Mouse (Mus musculus) midbrain, embryonic 14.5 days (tissue): ENCODE measurements around the gene Rps6kc1. TPM values are rescaled to one million over a fixed set of nuclear protein-coding genes. Genes with fewer than 3 reads are reported as not detected.

Experiments
- ATAC-seq: fragments of 200-750 bp; cut with Nextera tagmentation; 2 replicates; pipeline ENCODE4 v1.8.0; 2017; ENCODE audit warnings: moderate number of reproducible peaks, moderate library complexity; ENCODE audit not compliant: low FRiP score, low TSS enrichment
- DNase-seq: peaks from one replicate; pipeline ENCODE4 v3.0.0-alpha.2; 2015
- H3K27ac ChIP-seq: fragments of 300-500 bp; sonication (generic); replicated peaks from 2 replicates; pipeline ENCODE4 v1.5.1; 2014; ENCODE audit warnings: mild to moderate bottlenecking, low read depth, low read length, moderate library complexity
- H3K27me3 ChIP-seq: fragments of 300-500 bp; sonication (generic); 2 replicates; pipeline ENCODE4 v1.6.1; 2014; ENCODE audit warnings: low read length, control low read depth, mixed read lengths; ENCODE audit not compliant: control insufficient read depth, insufficient read depth
- H3K36me3 ChIP-seq: fragments of 300-500 bp; sonication (generic); 2 replicates; pipeline ENCODE4 v1.6.1; 2014; ENCODE audit warnings: low read length, control low read depth; ENCODE audit not compliant: control insufficient read depth, insufficient read depth
- H3K4me1 ChIP-seq: fragments of 300-500 bp; sonication (generic); 2 replicates; pipeline ENCODE4 v1.6.1; 2014; ENCODE audit warnings: mild to moderate bottlenecking, antibody characterized with exemption, low read length, control low read depth; ENCODE audit not compliant: control insufficient read depth, insufficient read depth
- H3K4me2 ChIP-seq: fragments of 300-500 bp; sonication (generic); 2 replicates; pipeline ENCODE4 v1.6.1; 2014; ENCODE audit warnings: mild to moderate bottlenecking, low read length, moderate library complexity
- H3K4me3 ChIP-seq: fragments of 300-500 bp; sonication (generic); replicated peaks from 2 replicates; pipeline ENCODE4 v1.5.1; 2014; ENCODE audit warnings: low read depth, low read length
- H3K9ac ChIP-seq: fragments of 300-500 bp; sonication (generic); replicated peaks from 2 replicates; pipeline ENCODE4 v1.6.1; 2014; ENCODE audit warnings: mild to moderate bottlenecking, low read length, moderate library complexity
- H3K9me3 ChIP-seq: fragments of 300-500 bp; sonication (generic); 2 replicates; pipeline ENCODE4 v1.6.1; 2016; ENCODE audit warnings: low read length, control low read depth, mixed read lengths; ENCODE audit not compliant: control insufficient read depth
- WGBS: fragments of 180-500 bp; shearing (Covaris S2); extraction: QIAGEN DNeasy Blood & Tissue Kit; methylation state at CpG from one replicate; pipeline ENCODE4 v1.1.7; 2014; 5-methylcytosine and 5-hydroxymethylcytosine counted together
- polyA plus RNA-seq: library from polyadenylated mRNA; unstranded; fragments of >200 nt; fragmentation: Nextera tagmentation; extraction: Ambion mirVana; gene quantifications from 2 replicates; pipeline ENCODE4 v1.2.1, GENCODE M21; 2014

The Rps6kc1 gene
- polyA plus RNA-seq, 1 experiment from 2014 or later: 31.0 TPM

DNA sequence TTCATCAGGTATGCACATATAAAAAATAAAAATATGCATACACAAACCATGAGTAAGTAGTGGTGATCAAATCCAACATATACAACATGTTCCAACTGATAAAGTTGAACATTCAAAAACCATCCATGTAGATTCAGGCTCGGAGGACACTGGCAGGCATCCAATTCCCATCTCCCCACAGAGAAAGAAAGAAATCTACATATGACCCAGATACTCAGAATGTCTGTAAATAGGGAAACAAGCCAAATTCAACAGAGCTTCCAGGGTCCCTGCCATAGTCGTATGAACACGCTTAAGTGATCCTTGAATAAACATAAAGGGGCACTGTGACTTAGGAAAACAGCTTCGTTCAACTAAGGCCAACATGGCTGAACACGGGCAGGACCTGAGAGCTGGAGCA is 49.9 kb downstream of the Rps6kc1 start:
- Histone ChIP-seq H3K9me3 (no peaks in the 10 kb centered on the region), H3K36me3 (no peaks in the 10 kb centered on the region), H3K4me1 (no peaks in the 10 kb centered on the region), H3K4me2 (no peak overlapping the region), H3K9ac (no peak overlapping the region), H3K27ac (no peak overlapping the region; the same call in 1 of the 2 replicates), H3K4me3 (no peak overlapping the region), H3K27me3 (no peaks in the 10 kb centered on the region)
- peak; percentile 72 for DNase-seq
- no peak for ATAC-seq
- WGBS: 62% methylated on average over 5 of the region's 5 CpGs

DNA sequence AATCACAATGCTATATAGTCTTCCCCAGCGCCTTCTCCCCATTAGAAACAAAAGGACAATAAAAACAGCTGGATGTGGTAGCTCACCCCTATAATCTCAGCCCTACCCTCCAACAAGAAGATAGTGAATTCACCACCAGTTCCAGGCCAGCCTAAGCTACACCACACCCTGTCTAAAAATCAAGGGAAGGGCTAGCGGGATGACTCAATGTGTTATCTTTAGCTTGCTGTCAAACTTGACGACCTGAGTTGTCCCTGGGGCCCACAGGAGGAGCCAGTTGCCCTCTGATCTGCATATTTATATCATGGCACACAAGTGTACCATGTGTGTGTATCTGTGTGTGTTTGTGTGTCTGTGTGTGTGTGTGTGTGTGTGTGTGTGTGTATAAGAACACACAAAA is 57.1 kb downstream of the Rps6kc1 start:
- ATAC-seq (no peak), DNase-seq (no peak)
- Histone ChIP-seq H3K4me2 (no peak overlapping the region), H3K27ac (no peak overlapping the region), H3K9me3 (no peaks in the 10 kb centered on the region), H3K4me3 (no peak overlapping the region), H3K4me1 (no peaks in the 10 kb centered on the region), H3K27me3 (no peaks in the 10 kb centered on the region), H3K9ac (no peak overlapping the region), H3K36me3 (peaks cover 4% of the 10 kb centered on the region; the same call in 1 of the 2 replicates)
- WGBS: 57% methylated on average over 3 of the region's 3 CpGs

DNA sequence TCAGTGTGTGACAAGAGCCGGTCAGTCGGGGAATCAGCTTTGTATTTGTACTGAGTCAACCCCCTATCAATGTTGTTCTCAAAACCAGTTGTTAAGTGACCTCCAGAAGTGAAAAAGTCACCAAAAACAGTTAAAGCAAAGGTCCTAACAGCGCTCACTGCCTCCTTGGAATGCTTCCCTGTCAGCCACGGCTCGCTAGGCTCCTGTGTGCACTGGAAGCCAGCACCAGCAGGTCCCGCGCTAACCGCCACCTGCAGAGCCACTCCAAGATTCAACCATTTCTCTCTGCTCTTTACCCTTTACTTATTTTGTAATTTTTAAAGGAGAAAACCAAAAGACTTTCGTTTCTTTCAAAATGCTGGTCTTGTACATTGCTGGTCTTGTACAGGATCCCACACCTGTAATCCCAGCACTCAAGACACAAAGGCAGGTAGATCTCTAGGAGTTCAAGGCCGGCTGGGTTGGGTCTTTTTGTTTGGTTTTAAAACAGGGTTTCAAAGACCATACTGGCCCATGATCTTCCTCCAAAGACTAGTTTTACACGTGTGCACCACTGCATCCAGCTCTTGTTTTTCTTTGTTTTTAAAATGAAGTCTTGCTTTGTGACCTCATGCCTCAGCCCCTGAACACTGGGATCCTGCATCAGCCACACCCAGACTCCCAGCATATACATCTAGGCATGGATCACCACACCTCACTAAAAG is 62.3 kb downstream of the Rps6kc1 start:
- Histone ChIP-seq H3K4me2 (no peak overlapping the region), H3K4me3 (no peak overlapping the region), H3K27me3 (no peaks in the 10 kb centered on the region), H3K4me1 (no peaks in the 10 kb centered on the region), H3K27ac (no peak overlapping the region), H3K36me3 (no peaks in the 10 kb centered on the region), H3K9ac (no peak overlapping the region), H3K9me3 (no peaks in the 10 kb centered on the region)
- ATAC-seq: no peak
- no peak for DNase-seq
- 81% methylated on average over 11 of the region's 11 CpGs for WGBS

DNA sequence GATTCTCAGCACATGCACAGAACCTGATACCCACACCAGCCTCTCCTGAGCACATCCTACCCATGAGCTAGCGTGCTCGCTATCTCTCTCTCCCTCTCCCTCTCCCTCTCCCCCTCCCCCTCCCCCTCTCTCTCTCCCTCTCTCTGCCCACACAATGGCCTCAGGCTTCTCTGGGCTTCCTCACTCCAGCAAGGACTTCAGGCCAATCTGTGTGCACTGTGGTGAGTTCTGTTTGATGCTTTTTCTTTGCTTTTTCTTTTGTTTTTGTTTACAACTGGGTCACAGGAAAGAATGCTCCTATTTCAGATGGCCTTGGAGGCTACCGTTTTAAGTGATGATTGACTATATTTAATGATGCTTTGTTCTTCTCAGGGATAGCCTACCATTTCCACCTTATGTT is 62.9 kb downstream of the Rps6kc1 start:
- 41% methylated on average over 3 of the region's 3 CpGs for WGBS
- ATAC-seq (no peak), DNase-seq (peak; percentile 26)
- Histone ChIP-seq H3K4me1 (no peaks in the 10 kb centered on the region), H3K9ac (no peak overlapping the region), H3K36me3 (peaks cover 5% of the 10 kb centered on the region; the same call in 1 of the 2 replicates), H3K4me2 (no peak overlapping the region), H3K27ac (no peak overlapping the region), H3K9me3 (no peaks in the 10 kb centered on the region), H3K27me3 (no peaks in the 10 kb centered on the region), H3K4me3 (no peak overlapping the region)

DNA sequence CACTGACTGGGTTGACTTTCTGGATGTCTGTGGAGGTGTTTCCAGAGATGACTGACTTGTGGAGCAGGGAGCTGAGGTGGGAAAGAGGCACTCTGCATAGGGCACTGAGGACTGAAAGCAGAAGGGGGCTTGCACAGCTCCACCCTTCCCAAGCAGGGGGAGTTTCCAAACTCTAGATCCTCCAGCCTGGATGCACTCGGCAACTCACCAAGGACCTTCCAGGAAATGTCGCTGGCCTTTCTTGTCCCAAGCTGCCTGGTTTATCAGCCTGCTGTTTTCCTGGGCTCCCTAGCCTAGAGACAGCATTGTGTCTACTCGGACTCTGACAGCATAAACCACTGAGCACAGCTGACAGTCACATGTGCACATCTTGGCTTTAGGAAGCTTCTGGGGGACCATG is 64.6 kb downstream of the Rps6kc1 start:
- Histone ChIP-seq H3K4me2 (no peak overlapping the region), H3K27me3 (no peaks in the 10 kb centered on the region), H3K4me1 (no peaks in the 10 kb centered on the region), H3K36me3 (peaks cover 11% of the 10 kb centered on the region), H3K4me3 (no peak overlapping the region), H3K9me3 (no peaks in the 10 kb centered on the region), H3K27ac (no peak overlapping the region), H3K9ac (no peak overlapping the region)
- DNase-seq: no peak
- WGBS: 70% methylated on average over 3 of the region's 3 CpGs
- no peak for ATAC-seq

DNA sequence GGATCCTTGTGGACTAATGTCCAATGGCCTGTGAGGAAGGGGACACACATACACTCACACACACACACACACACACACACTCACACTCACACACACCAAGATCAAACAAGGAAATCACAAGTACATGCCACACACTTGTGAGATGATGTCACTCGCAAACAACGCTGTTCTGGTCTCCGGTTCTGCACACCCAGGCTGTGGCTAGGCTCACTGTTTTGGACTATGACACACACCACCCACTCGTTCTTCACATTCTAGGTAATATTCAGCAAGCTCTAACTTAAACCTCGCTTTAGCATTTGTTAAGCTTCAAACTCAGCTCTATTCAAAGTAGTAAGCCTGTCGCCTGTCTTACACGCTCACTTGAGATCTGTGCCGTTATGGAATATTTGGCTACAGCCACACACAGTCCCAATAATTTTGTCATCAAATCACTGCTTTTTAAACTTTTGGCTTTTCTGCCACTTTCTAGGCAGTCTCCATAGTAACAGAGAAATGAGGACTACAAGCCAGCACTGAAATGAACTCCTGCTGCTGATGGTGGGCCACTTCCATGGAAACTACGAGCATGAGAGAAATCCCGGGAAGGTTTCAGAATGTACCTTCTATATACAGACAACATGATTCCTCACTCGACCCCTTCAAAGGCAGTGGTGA is 65.4 kb downstream of the Rps6kc1 start:
- no peaks in the 10 kb centered on the region for H3K4me1 ChIP-seq
- H3K27me3 ChIP-seq: no peaks in the 10 kb centered on the region
- H3K9ac ChIP-seq: no peak overlapping the region
- peaks cover 17% of the 10 kb centered on the region for H3K36me3 ChIP-seq
- H3K27ac ChIP-seq: no peak overlapping the region
- 91% methylated on average over 11 of the region's 11 CpGs for WGBS
- H3K9me3 ChIP-seq: no peaks in the 10 kb centered on the region
- ATAC-seq (no peak), DNase-seq (no peak)
- H3K4me2 ChIP-seq: no peak overlapping the region
- no peak overlapping the region for H3K4me3 ChIP-seq

DNA sequence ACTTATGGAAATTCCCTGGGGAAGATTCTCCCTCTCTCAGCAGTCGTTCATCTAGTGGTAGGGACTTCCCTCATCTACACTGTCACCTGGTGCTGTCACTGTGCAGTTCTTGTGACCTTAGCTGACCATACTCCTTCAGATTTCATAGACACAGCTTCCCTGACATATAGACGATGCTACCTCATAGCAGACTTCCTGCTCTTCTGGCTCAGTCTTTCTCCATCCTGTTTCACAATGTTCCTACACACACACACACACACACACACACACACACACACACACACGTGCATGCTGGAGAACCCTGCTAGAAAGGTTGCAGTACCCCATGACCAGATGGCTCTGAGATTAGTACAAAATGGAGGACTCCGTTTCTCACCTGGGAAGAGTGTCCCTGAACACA is 66.2 kb downstream of the Rps6kc1 start:
- 84% methylated on average over 4 of the region's 4 CpGs for WGBS
- DNase-seq: no peak

DNA sequence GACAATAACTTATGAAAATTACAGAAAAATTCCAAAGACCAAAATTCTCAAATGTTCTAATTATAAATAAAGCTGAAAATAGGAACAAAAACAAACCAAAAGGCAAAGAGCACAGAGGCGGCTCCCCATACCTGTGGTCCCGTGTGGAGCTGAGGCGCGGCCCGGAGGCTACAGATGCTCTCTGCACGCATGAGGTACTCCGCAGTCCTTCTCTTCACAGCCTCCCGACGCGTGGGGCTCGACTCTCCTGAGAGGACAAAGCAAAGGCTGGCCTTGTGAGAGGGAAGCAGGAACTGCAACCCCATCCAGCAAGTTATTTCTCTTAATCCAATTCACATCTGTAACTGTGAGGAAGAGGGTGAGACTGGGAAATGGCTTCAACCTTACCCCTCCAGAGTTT is 67.2 kb downstream of the Rps6kc1 start:
- Histone ChIP-seq H3K4me1 (no peaks in the 10 kb centered on the region), H3K4me2 (no peak overlapping the region), H3K27me3 (no peaks in the 10 kb centered on the region), H3K4me3 (no peak overlapping the region), H3K9me3 (no peaks in the 10 kb centered on the region), H3K36me3 (peaks cover 19% of the 10 kb centered on the region), H3K9ac (no peak overlapping the region), H3K27ac (no peak overlapping the region)
- DNase-seq (no peak), ATAC-seq (no peak)
- 79% methylated on average over 11 of the region's 11 CpGs for WGBS

More for the DNA sequence above, 66.2 kb downstream of the Rps6kc1 start:
- Histone ChIP-seq H3K27ac (no peak overlapping the region), H3K4me3 (no peak overlapping the region), H3K9ac (no peak overlapping the region), H3K4me2 (no peak overlapping the region), H3K9me3 (no peaks in the 10 kb centered on the region), H3K36me3 (peaks cover 19% of the 10 kb centered on the region), H3K4me1 (no peaks in the 10 kb centered on the region), H3K27me3 (no peaks in the 10 kb centered on the region)
- ATAC-seq: no peak

DNA sequence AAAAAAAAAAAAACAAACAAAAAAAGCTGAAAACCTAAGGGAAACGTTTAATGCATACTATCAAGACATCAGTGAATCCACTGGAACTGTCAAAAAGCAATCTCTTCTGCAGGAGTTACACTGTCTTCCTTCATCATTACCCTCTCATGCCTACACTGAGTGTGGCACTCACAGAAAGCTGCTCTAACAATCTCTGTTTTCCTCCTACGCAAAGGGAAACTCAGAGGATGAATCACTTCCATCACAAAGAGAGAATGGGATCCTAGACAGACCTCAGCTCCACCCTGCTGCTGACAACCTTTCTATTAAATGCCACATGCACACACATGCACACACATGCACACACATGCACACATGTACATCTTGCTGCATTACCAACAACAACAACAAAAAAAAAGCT is 75.5 kb downstream of the Rps6kc1 start:
- 80% methylated on average over 2 of the region's 2 CpGs for WGBS
- no peak for DNase-seq
- ATAC-seq: no peak

More for the DNA sequence above, 75.5 kb downstream of the Rps6kc1 start:
- Histone ChIP-seq H3K4me2 (no peak overlapping the region), H3K36me3 (peaks cover 6% of the 10 kb centered on the region), H3K9me3 (no peaks in the 10 kb centered on the region), H3K9ac (no peak overlapping the region), H3K27ac (no peak overlapping the region), H3K4me1 (no peaks in the 10 kb centered on the region), H3K27me3 (no peaks in the 10 kb centered on the region), H3K4me3 (no peak overlapping the region)
